8 mouse cellular contexts compared by ENCODE assay signal in the genomic region with DNA sequence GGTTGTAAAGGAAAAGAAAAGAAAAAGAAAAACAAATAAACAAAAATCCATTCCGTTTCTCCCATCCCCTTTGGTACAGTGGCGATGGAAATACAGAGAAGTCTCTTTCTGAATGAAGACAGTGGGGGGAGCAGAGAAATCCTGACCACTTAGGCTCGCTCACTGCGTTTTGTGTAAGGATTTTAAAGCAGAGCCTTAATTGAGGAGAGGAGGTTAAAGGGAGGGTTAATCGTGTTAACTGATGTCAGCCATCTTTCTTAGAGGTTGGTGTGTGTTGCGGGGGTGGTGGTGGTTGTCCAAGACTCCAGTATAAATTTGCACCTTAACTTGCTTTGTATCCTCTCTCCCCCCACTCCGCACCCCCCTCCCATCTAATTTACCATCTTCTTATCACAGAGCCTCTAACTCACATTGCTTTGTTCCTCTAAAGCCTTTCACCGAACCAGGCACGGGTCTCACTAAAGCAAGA. TPM values are rescaled to one million over a fixed set of nuclear protein-coding genes. Genes with fewer than 3 reads are reported as not detected.
DNase-seq lines count a peak whose midpoint lies in the region; ATAC-seq and TF ChIP-seq lines count a peak whose summit lies in the region.

No protein-coding gene starts in this region.

- H3K4me1 ChIP-seq in neural tube, embryonic 14.5 days (ENCODE audit: control insufficient read depth, insufficient read depth, low read length) = peaks cover 8% of the 10 kb centered on the region; the same call in 1 of the 2 replicates

- peak; percentile 40 for ATAC-seq in erythroid progenitor cell, adult 5-6 weeks (replicated peaks; ENCODE audit: low FRiP score, poor library complexity, severe bottlenecking)
- ATAC-seq in neural tube, embryonic 14.5 days (ENCODE audit: low read depth) = no peak

- TF ChIP-seq CTCF in left cerebral cortex, adult 2 months (IDR thresholded peaks at IDR 0.05) = no peak

- H3K36me3 ChIP-seq in neural tube, embryonic 14.5 days (ENCODE audit: control insufficient read depth, insufficient read depth, low read length) = no peaks in the 10 kb centered on the region

- WGBS in neural tube, embryonic 14.5 days = 57% methylated on average over 9 of the region's 9 CpGs

- H3K4me3 ChIP-seq in left cerebral cortex, adult 2 months = peak overlapping the region; percentile 52
- peak overlapping the region; percentile 64 for H3K4me3 ChIP-seq in neural tube, embryonic 14.5 days (ENCODE audit: low read depth, low read length)

- H3K27ac ChIP-seq in left cerebral cortex, adult 2 months = no peak overlapping the region; the same call in 1 of the 2 replicates
- H3K27ac ChIP-seq in neural tube, embryonic 14.5 days (ENCODE audit: low read depth, low read length) = no peak overlapping the region

- peak overlapping the region; percentile 97 for H3K4me2 ChIP-seq in neural tube, embryonic 14.5 days (ENCODE audit: low read depth, low read length)

- intact Hi-C loops in left cerebral cortex, adult 2 months (cut with DNase I) = loop anchor here (5.0 kb wide), 1 partner anchor 259 kb away; no protein-coding TSS in a partner anchor
- intact Hi-C loops in left cerebral cortex, postnatal 36 days (cut with DNase I) = no loop called here

- DNase-seq in left cerebral cortex, adult 2 months (ENCODE audit: extremely low spot score in 1 of 2, low spot score in 2 of 2) = no peak
- no peak for DNase-seq in left cerebral cortex, postnatal 36 days (ENCODE audit: low spot score in 2 of 2)
- DNase-seq in liver = peak; percentile 20
- no peak for DNase-seq in cerebellum, adult 18-20 months
- no peak for DNase-seq in retina, postnatal 1 day
- DNase-seq in left cerebral cortex, adult 9 months (ENCODE audit: low spot score in 2 of 2) = no peak

- H3K9me3 ChIP-seq in neural tube, embryonic 14.5 days (ENCODE audit: control insufficient read depth, low read length) = no peaks in the 10 kb centered on the region

- no peak overlapping the region for H3K9ac ChIP-seq in neural tube, embryonic 14.5 days (replicated peaks; ENCODE audit: low read depth, low read length)

- H3K27me3 ChIP-seq in neural tube, embryonic 14.5 days (ENCODE audit: control insufficient read depth, insufficient read depth, low read length) = no peaks in the 10 kb centered on the region

RNA-seq across cellular contexts. Expression of a gene that starts 1.0 kb away (rescaled TPM):
- 10 to 100 TPM; 19.5 to 24.1 TPM for total RNA-seq in left cerebral cortex, adult 2 months (2021)
- 10 to 100 TPM; 21.9 to 23.7 TPM for total RNA-seq in left cerebral cortex, postnatal 36 days (2021)
- total RNA-seq in erythroid progenitor cell, adult 5-6 weeks (2015; ENCODE audit: low replicate concordance) = 7.5 and 11.9 TPM in 2 replicates
- total RNA-seq in erythroid progenitor cell, adult 5-6 weeks (2017; ENCODE audit: low replicate concordance) = 14.1 and 14.3 TPM in 2 replicates
- 5.6 and 6.5 TPM in 2 replicates for polyA plus RNA-seq in neural tube, embryonic 14.5 days (2014; fragmentation: Nextera tagmentation; extraction: Ambion mirVana)

RNA-seq across cellular contexts. Expression of a gene that starts 10.7 kb away (rescaled TPM):
- total RNA-seq in left cerebral cortex, adult 2 months (2021) = 1 to 10 TPM; 1.5 to 2.0 TPM
- 1 to 10 TPM; 1.7 to 3.5 TPM for total RNA-seq in left cerebral cortex, postnatal 36 days (2021)
- total RNA-seq in erythroid progenitor cell, adult 5-6 weeks (2015; ENCODE audit: low replicate concordance) = 7.1 and 22.7 TPM in 2 replicates
- total RNA-seq in erythroid progenitor cell, adult 5-6 weeks (2017; ENCODE audit: low replicate concordance) = not detected in 2 replicates
- polyA plus RNA-seq in neural tube, embryonic 14.5 days (2014; fragmentation: Nextera tagmentation; extraction: Ambion mirVana) = 1.8 and 4.0 TPM in 2 replicates

RNA-seq across cellular contexts. Expression of a gene that starts 10.8 kb away (rescaled TPM):
- total RNA-seq in left cerebral cortex, adult 2 months (2021) = 1 to 10 TPM; 5.8 to 7.1 TPM
- 1 to 10 TPM; 5.8 to 7.7 TPM for total RNA-seq in left cerebral cortex, postnatal 36 days (2021)
- total RNA-seq in erythroid progenitor cell, adult 5-6 weeks (2015; ENCODE audit: low replicate concordance) = 2.1 and 3.2 TPM in 2 replicates
- 0.76 and 0.77 TPM in 2 replicates for total RNA-seq in erythroid progenitor cell, adult 5-6 weeks (2017; ENCODE audit: low replicate concordance)
- polyA plus RNA-seq in neural tube, embryonic 14.5 days (2014; fragmentation: Nextera tagmentation; extraction: Ambion mirVana) = 4.6 and 9.7 TPM in 2 replicates
